Mouse (Mus musculus) intestine, embryonic 14.5 days (tissue): ENCODE data around the gene Stpg4. TPM values are rescaled to one million over a fixed set of nuclear protein-coding genes. Genes with fewer than 3 reads are reported as not detected.

ENCODE experiments used
- ATAC-seq: fragments of 200-750 bp; cut with Nextera tagmentation; replicated peaks from 2 replicates; pipeline ENCODE4 v1.8.0; 2017; ENCODE audit warnings: low read depth, moderate number of reproducible peaks, moderate TSS enrichment, moderate library complexity; ENCODE audit not compliant: low FRiP score, low TSS enrichment
- DNase-seq: peaks from one replicate; pipeline ENCODE4 v3.0.0-alpha.2; 2018; ENCODE audit warnings: low spot score
- H3K27ac ChIP-seq: fragments of 300-500 bp; sonication (generic); 2 replicates; pipeline ENCODE4 v1.5.1; 2014; ENCODE audit warnings: low read depth, mild to moderate bottlenecking, control low read depth
- H3K27me3 ChIP-seq: fragments of 300-500 bp; sonication (generic); replicated peaks from 2 replicates; pipeline ENCODE4 v1.6.1; 2014; ENCODE audit warnings: low read length, control low read depth; ENCODE audit not compliant: control insufficient read depth, insufficient read depth
- H3K36me3 ChIP-seq: fragments of 300-500 bp; sonication (generic); 2 replicates; pipeline ENCODE4 v1.6.1; 2014; ENCODE audit warnings: low read length, control low read depth; ENCODE audit not compliant: control insufficient read depth, insufficient read depth
- H3K4me1 ChIP-seq: fragments of 300-500 bp; sonication (generic); replicated peaks from 2 replicates; pipeline ENCODE4 v1.6.1; 2014; ENCODE audit warnings: low read length, control low read depth, mixed read lengths; ENCODE audit not compliant: control insufficient read depth, insufficient read depth
- H3K4me2 ChIP-seq: fragments of 300-500 bp; sonication (generic); 2 replicates; pipeline ENCODE4 v1.6.1; 2014; ENCODE audit warnings: low read length
- H3K4me3 ChIP-seq: fragments of 300-500 bp; sonication (generic); 2 replicates; pipeline ENCODE4 v1.5.1; 2014; ENCODE audit warnings: low read depth, low read length, control low read depth, mixed read lengths
- H3K9ac ChIP-seq: fragments of 300-500 bp; sonication (generic); 2 replicates; pipeline ENCODE4 v1.6.1; 2014; ENCODE audit warnings: mild to moderate bottlenecking, low read length
- H3K9me3 ChIP-seq: fragments of 300-500 bp; sonication (generic); 2 replicates; pipeline ENCODE4 v1.6.1; 2016; ENCODE audit warnings: low read length, control low read depth; ENCODE audit not compliant: control insufficient read depth
- WGBS: fragments of 180-500 bp; shearing (Covaris S2); extraction: QIAGEN DNeasy Blood & Tissue Kit; methylation state at CpG from one replicate; pipeline ENCODE4 v1.1.7; 2014; 5-methylcytosine and 5-hydroxymethylcytosine counted together
- polyA plus RNA-seq: library from polyadenylated mRNA; unstranded; fragments of >200 nt; fragmentation: Nextera tagmentation; extraction: Ambion mirVana; gene quantifications from 2 replicates; pipeline ENCODE4 v1.2.1, GENCODE M21; 2014

The Stpg4 gene
- polyA plus RNA-seq, 1 experiment from 2014 or later, result not detected

GRCm38 (mm10) chr17:87469428-87469827, 41.9 kb upstream of the Stpg4 start:
- no peak overlapping the region for H3K4me2 ChIP-seq
- H3K9ac ChIP-seq, result no peak overlapping the region
- H3K9me3 ChIP-seq, result no peaks in the 10 kb centered on the region
- no peaks in the 10 kb centered on the region for H3K36me3 ChIP-seq
- DNase-seq, result no peak
- no peak overlapping the region for H3K27ac ChIP-seq
- H3K4me3 ChIP-seq, result no peak overlapping the region
- no peaks in the 10 kb centered on the region for H3K27me3 ChIP-seq
- H3K4me1 ChIP-seq, result peaks cover 12% of the 10 kb centered on the region
- ATAC-seq, result no peak
- WGBS, result 75% methylated on average over 8 of the region's 8 CpGs

GRCm38 (mm10) chr17:87468616-87469015, 41.1 kb upstream of the Stpg4 start:
- Histone ChIP-seq H3K36me3 (no peaks in the 10 kb centered on the region), H3K27ac (no peak overlapping the region), H3K9me3 (no peaks in the 10 kb centered on the region), H3K9ac (no peak overlapping the region), H3K27me3 (no peaks in the 10 kb centered on the region), H3K4me2 (no peak overlapping the region), H3K4me1 (peaks cover 4% of the 10 kb centered on the region), H3K4me3 (no peak overlapping the region)
- 71% methylated on average over 5 of the region's 5 CpGs for WGBS
- ATAC-seq (no peak), DNase-seq (no peak)

- Histone ChIP-seq H3K4me3 (no peak overlapping the region), H3K4me1 (peaks cover 38% of the 10 kb centered on the region), H3K9me3 (no peaks in the 10 kb centered on the region), H3K27ac (no peak overlapping the region), H3K4me2 (no peak overlapping the region), H3K9ac (no peak overlapping the region), H3K36me3 (no peaks in the 10 kb centered on the region), H3K27me3 (no peaks in the 10 kb centered on the region)
- ATAC-seq, result no peak
- no peak for DNase-seq
- WGBS, result 53% methylated on average over 3 of the region's 3 CpGs
Measured at GRCm38 (mm10) chr17:87461499-87461896, 34.0 kb upstream of the Stpg4 start.

GRCm38 (mm10) chr17:87460669-87461498, 33.3 kb upstream of the Stpg4 start:
- Histone ChIP-seq H3K4me3 (0 out of 2 replicates have a peak overlapping the region, but pooled peaks have one; percentile 6), H3K9me3 (no peaks in the 10 kb centered on the region), H3K27ac (peak overlapping the region; percentile 73), H3K27me3 (no peaks in the 10 kb centered on the region), H3K9ac (peak overlapping the region; percentile 23; the same call in 1 of the 2 replicates), H3K4me1 (peaks cover 38% of the 10 kb centered on the region), H3K4me2 (peak overlapping the region; percentile 39), H3K36me3 (no peaks in the 10 kb centered on the region)
- no peak for ATAC-seq
- DNase-seq, result peak; percentile 51
- WGBS, result 38% methylated on average over 17 of the region's 17 CpGs

GRCm38 (mm10) chr17:87459750-87460668, 32.5 kb upstream of the Stpg4 start:
- peak; percentile 71 for DNase-seq
- no peaks in the 10 kb centered on the region for H3K27me3 ChIP-seq

GRCm38 (mm10) chr17:87458911-87459749, 31.6 kb upstream of the Stpg4 start:
- H3K27me3 ChIP-seq, result no peaks in the 10 kb centered on the region
- peak overlapping the region; percentile 39 for H3K4me2 ChIP-seq
- H3K36me3 ChIP-seq, result no peaks in the 10 kb centered on the region
- no peaks in the 10 kb centered on the region for H3K9me3 ChIP-seq
- ATAC-seq, result peak; percentile 80
- peaks cover 38% of the 10 kb centered on the region for H3K4me1 ChIP-seq
- no peak overlapping the region for H3K4me3 ChIP-seq
- H3K27ac ChIP-seq, result peak overlapping the region; percentile 73
- H3K9ac ChIP-seq, result no peak overlapping the region; the same call in 1 of the 2 replicates
- peak; percentile 73 for DNase-seq
- 11% methylated on average over 13 of the region's 17 CpGs for WGBS

More at GRCm38 (mm10) chr17:87459750-87460668, 32.5 kb upstream of the Stpg4 start:
- 14% methylated on average over 14 of the region's 14 CpGs for WGBS
- H3K4me2 ChIP-seq, result peak overlapping the region; percentile 39
- H3K9ac ChIP-seq, result peak overlapping the region; percentile 23
- H3K9me3 ChIP-seq, result no peaks in the 10 kb centered on the region
- no peaks in the 10 kb centered on the region for H3K36me3 ChIP-seq
- 0 out of 2 replicates have a peak overlapping the region, but pooled peaks have one; percentile 6 for H3K4me3 ChIP-seq
- peak overlapping the region; percentile 73 for H3K27ac ChIP-seq
- peaks cover 38% of the 10 kb centered on the region for H3K4me1 ChIP-seq
- ATAC-seq, result peak; percentile 44

- peak; percentile 49 for DNase-seq
- Histone ChIP-seq H3K9ac (no peak overlapping the region), H3K4me1 (peaks cover 38% of the 10 kb centered on the region), H3K27me3 (no peaks in the 10 kb centered on the region), H3K4me2 (no peak overlapping the region), H3K4me3 (no peak overlapping the region), H3K9me3 (no peaks in the 10 kb centered on the region), H3K27ac (no peak overlapping the region), H3K36me3 (no peaks in the 10 kb centered on the region)
- 46% methylated on average over 7 of the region's 7 CpGs for WGBS
- no peak for ATAC-seq
Measured at GRCm38 (mm10) chr17:87457961-87458360, 30.4 kb upstream of the Stpg4 start.

- Histone ChIP-seq H3K4me2 (no peak overlapping the region), H3K27ac (no peak overlapping the region), H3K4me3 (no peak overlapping the region), H3K9me3 (no peaks in the 10 kb centered on the region), H3K36me3 (no peaks in the 10 kb centered on the region), H3K27me3 (no peaks in the 10 kb centered on the region), H3K4me1 (peaks cover 17% of the 10 kb centered on the region), H3K9ac (no peak overlapping the region)
- WGBS, result 91% methylated on average over 3 of the region's 3 CpGs
- ATAC-seq (no peak), DNase-seq (peak; percentile 40)
Measured at GRCm38 (mm10) chr17:87454121-87454520, 26.6 kb upstream of the Stpg4 start.
